Mouse (Mus musculus) heart, postnatal 0 days (tissue): ENCODE results near the gene Iqcb1. TPM values are rescaled to one million over a fixed set of nuclear protein-coding genes. Genes with fewer than 3 reads are reported as not detected.

ENCODE experiments used
- ATAC-seq: fragments of 200-750 bp; cut with Nextera tagmentation; 2 replicates; pipeline ENCODE4 v1.8.0; 2017; ENCODE audit warnings: low read depth, moderate number of reproducible peaks, moderate library complexity; ENCODE audit not compliant: insufficient read depth
- DNase-seq: peaks from one replicate; pipeline ENCODE4 v3.0.0-alpha.2; 2016; ENCODE audit warnings: low spot score
- H3K27ac ChIP-seq: fragments of 300-500 bp; sonication (generic); 2 replicates; pipeline ENCODE4 v1.5.1; 2014; ENCODE audit warnings: low read depth, mild to moderate bottlenecking
- H3K27me3 ChIP-seq: fragments of 300-500 bp; sonication (generic); 2 replicates; pipeline ENCODE4 v1.6.1; 2014; ENCODE audit warnings: low read length, mixed read lengths; ENCODE audit not compliant: control insufficient read depth, insufficient read depth
- H3K36me3 ChIP-seq: fragments of 300-500 bp; sonication (generic); replicated peaks from 2 replicates; pipeline ENCODE4 v1.6.1; 2014; ENCODE audit warnings: low read length, mixed read lengths; ENCODE audit not compliant: control insufficient read depth, insufficient read depth
- H3K4me1 ChIP-seq: fragments of 300-500 bp; sonication (generic); 2 replicates; pipeline ENCODE4 v1.6.1; 2014; ENCODE audit warnings: antibody characterized with exemption; ENCODE audit not compliant: control insufficient read depth, insufficient read depth
- H3K4me2 ChIP-seq: fragments of 300-500 bp; sonication (generic); 2 replicates; pipeline ENCODE4 v1.6.1; 2014; ENCODE audit warnings: low read depth, mild to moderate bottlenecking, low read length, moderate library complexity
- H3K4me3 ChIP-seq: fragments of 300-500 bp; sonication (generic); 2 replicates; pipeline ENCODE4 v1.5.1; 2014; ENCODE audit warnings: low read depth, low read length
- H3K9ac ChIP-seq: fragments of 300-500 bp; sonication (generic); replicated peaks from 2 replicates; pipeline ENCODE4 v1.6.1; 2014; ENCODE audit warnings: low read depth, low read length, mixed read lengths
- H3K9me3 ChIP-seq: fragments of 300-500 bp; sonication (generic); replicated peaks from 2 replicates; pipeline ENCODE4 v1.6.1; 2016; ENCODE audit warnings: low read length; ENCODE audit not compliant: control insufficient read depth
- CTCF ChIP-seq: IDR thresholded peaks from 2 replicates; pipeline ENCODE4 v1.5.1; 2016; ENCODE audit warnings: antibody characterized with exemption, control low read depth, low read depth
- EP300 ChIP-seq: IDR thresholded peaks from 2 replicates; pipeline ENCODE4 v1.6.1; 2016; ENCODE audit warnings: antibody characterized with exemption, low read depth
- WGBS: fragments of 180-500 bp; shearing (Covaris S2); extraction: QIAGEN DNeasy Blood & Tissue Kit; methylation state at CpG from one replicate; pipeline ENCODE4 v1.1.7; 2014; 5-methylcytosine and 5-hydroxymethylcytosine counted together
- microRNA-seq: library from miRNA; unstranded; fragments of <30 nt; microRNA quantifications from one replicate; pipeline ENCODE4, GENCODE M21; 2016
- polyA plus RNA-seq: library from polyadenylated mRNA; unstranded; fragments of >200 nt; fragmentation: Nextera tagmentation; extraction: Ambion mirVana; gene quantifications from 2 replicates; pipeline ENCODE4 v1.2.1, GENCODE M21; 2015
- total RNA-seq: library from RNA; depleted of rRNA; stranded (reverse); fragments of >200 nt; gene quantifications from 2 replicates; pipeline ENCODE4 v1.2.3, GENCODE M21; 2014; ENCODE audit warnings: low replicate concordance; rRNA removed

The Iqcb1 gene
- total and polyA plus RNA-seq, 2 experiments from 2014 or later = 4.1 to 14.9 TPM

- Histone ChIP-seq H3K9me3 (no peaks in the 10 kb centered on the region), H3K27me3 (no peaks in the 10 kb centered on the region), H3K9ac (no peak overlapping the region), H3K4me3 (no peak overlapping the region), H3K27ac (no peak overlapping the region), H3K4me1 (no peaks in the 10 kb centered on the region), H3K4me2 (no peak overlapping the region), H3K36me3 (peaks cover 86% of the 10 kb centered on the region)
- ATAC-seq (no peak), DNase-seq (no peak)
- WGBS = 64% methylated on average over 5 of the region's 5 CpGs
- TF ChIP-seq EP300 (no peak), CTCF (no peak)
Observed at GRCm38 (mm10) chr16:36914195-36914594, 86.0 kb downstream of the Iqcb1 start.

- peaks cover 81% of the 10 kb centered on the region for H3K36me3 ChIP-seq
- WGBS = 95% methylated on average over 10 of the region's 10 CpGs
- ATAC-seq = no peak
Observed at GRCm38 (mm10) chr16:36918505-36918904, 90.3 kb downstream of the Iqcb1 start.

GRCm38 (mm10) chr16:36920410-36920809 lies 92.2 kb downstream of the Iqcb1 start:
- no peak for TF ChIP-seq EP300
- TF ChIP-seq CTCF = no peak
- Histone ChIP-seq H3K27me3 (no peaks in the 10 kb centered on the region), H3K36me3 (peaks cover 78% of the 10 kb centered on the region), H3K9me3 (no peaks in the 10 kb centered on the region), H3K4me3 (no peak overlapping the region), H3K27ac (no peak overlapping the region), H3K4me1 (no peaks in the 10 kb centered on the region), H3K4me2 (no peak overlapping the region), H3K9ac (no peak overlapping the region)
- no peak for ATAC-seq
- 66% methylated on average over 3 of the region's 3 CpGs for WGBS
- DNase-seq = no peak

More at GRCm38 (mm10) chr16:36918505-36918904, 90.3 kb downstream of the Iqcb1 start:
- H3K9me3 ChIP-seq = no peaks in the 10 kb centered on the region
- no peak overlapping the region for H3K9ac ChIP-seq
- no peak for DNase-seq
- no peaks in the 10 kb centered on the region for H3K27me3 ChIP-seq
- H3K4me2 ChIP-seq = no peak overlapping the region
- H3K27ac ChIP-seq = no peak overlapping the region
- H3K4me1 ChIP-seq = no peaks in the 10 kb centered on the region
- H3K4me3 ChIP-seq = no peak overlapping the region
- TF ChIP-seq EP300 (no peak), CTCF (no peak)

GRCm38 (mm10) chr16:36921067-36921613 lies 93.0 kb downstream of the Iqcb1 start:
- H3K9me3 ChIP-seq = no peaks in the 10 kb centered on the region
- WGBS = 90% methylated on average over 8 of the region's 8 CpGs
- peaks cover 80% of the 10 kb centered on the region for H3K36me3 ChIP-seq
- ATAC-seq (no peak), DNase-seq (no peak)
- H3K27ac ChIP-seq = no peak overlapping the region
- H3K4me3 ChIP-seq = no peak overlapping the region
- no peaks in the 10 kb centered on the region for H3K4me1 ChIP-seq
- H3K27me3 ChIP-seq = no peaks in the 10 kb centered on the region
- H3K4me2 ChIP-seq = no peak overlapping the region
- H3K9ac ChIP-seq = no peak overlapping the region
- no peak for TF ChIP-seq EP300
- TF ChIP-seq CTCF = no peak

- ATAC-seq = no peak
- Histone ChIP-seq H3K4me3 (no peak overlapping the region), H3K36me3 (peaks cover 80% of the 10 kb centered on the region), H3K27ac (no peak overlapping the region), H3K4me1 (no peaks in the 10 kb centered on the region), H3K27me3 (no peaks in the 10 kb centered on the region), H3K9me3 (no peaks in the 10 kb centered on the region), H3K9ac (no peak overlapping the region), H3K4me2 (no peak overlapping the region)
- DNase-seq = no peak
- TF ChIP-seq EP300 (no peak), CTCF (no peak)
- WGBS = 84% methylated on average over 6 of the region's 6 CpGs
Observed at GRCm38 (mm10) chr16:36921980-36922379, 93.8 kb downstream of the Iqcb1 start.

Small RNAs within 50 kb of the gene (microRNA-seq; reads per million reads assigned to microRNA genes)
- gene Gm22617 = not detected

Other genes with a start within 250 kb of the Iqcb1 start
- gene Cd86, start 162.3 kb upstream of the Iqcb1 start, total RNA-seq = 0.19 TPM in 2 replicates
- 0.70 and 0.77 TPM in 2 replicates for gene Cd86, start 162.3 kb upstream of the Iqcb1 start, polyA plus RNA-seq
- gene Ildr1, start 134.4 kb upstream of the Iqcb1 start, total RNA-seq = 4.4 TPM in 1 of 2 replicates, not detected in the other
- 0.14 TPM in 1 of 2 replicates, not detected in the other for gene Ildr1, start 134.4 kb upstream of the Iqcb1 start, polyA plus RNA-seq
- 1.5 and 2.1 TPM in 2 replicates for gene Slc15a2, start 43.4 kb upstream of the Iqcb1 start, total RNA-seq
- gene Slc15a2, start 43.4 kb upstream of the Iqcb1 start, polyA plus RNA-seq = 0.71 and 2.0 TPM in 2 replicates
- not detected in 2 replicates for gene Eaf2, start 46.6 kb downstream of the Iqcb1 start, total RNA-seq
- gene Eaf2, start 46.6 kb downstream of the Iqcb1 start, polyA plus RNA-seq = 0.34 and 0.40 TPM in 2 replicates
- 22.5 and 34.2 TPM in 2 replicates for gene Golgb1, start 46.8 kb downstream of the Iqcb1 start, total RNA-seq
- 47.3 and 55.5 TPM in 2 replicates for gene Golgb1, start 46.8 kb downstream of the Iqcb1 start, polyA plus RNA-seq
- 2.3 and 3.9 TPM in 2 replicates for gene Hcls1, start 106.6 kb downstream of the Iqcb1 start, total RNA-seq
- 4.3 and 4.7 TPM in 2 replicates for gene Hcls1, start 106.6 kb downstream of the Iqcb1 start, polyA plus RNA-seq
- 64.8 and 86.4 TPM in 2 replicates for gene Fbxo40, start 162.1 kb downstream of the Iqcb1 start, total RNA-seq
- gene Fbxo40, start 162.1 kb downstream of the Iqcb1 start, polyA plus RNA-seq = 16.9 and 19.4 TPM in 2 replicates
- gene Polq, start 183.4 kb downstream of the Iqcb1 start, total RNA-seq = 4.8 and 6.9 TPM in 2 replicates
- 0.87 and 0.97 TPM in 2 replicates for gene Polq, start 183.4 kb downstream of the Iqcb1 start, polyA plus RNA-seq